Comparison of ENCODE assay signal across 8 mouse cellular contexts in the genomic region with DNA sequence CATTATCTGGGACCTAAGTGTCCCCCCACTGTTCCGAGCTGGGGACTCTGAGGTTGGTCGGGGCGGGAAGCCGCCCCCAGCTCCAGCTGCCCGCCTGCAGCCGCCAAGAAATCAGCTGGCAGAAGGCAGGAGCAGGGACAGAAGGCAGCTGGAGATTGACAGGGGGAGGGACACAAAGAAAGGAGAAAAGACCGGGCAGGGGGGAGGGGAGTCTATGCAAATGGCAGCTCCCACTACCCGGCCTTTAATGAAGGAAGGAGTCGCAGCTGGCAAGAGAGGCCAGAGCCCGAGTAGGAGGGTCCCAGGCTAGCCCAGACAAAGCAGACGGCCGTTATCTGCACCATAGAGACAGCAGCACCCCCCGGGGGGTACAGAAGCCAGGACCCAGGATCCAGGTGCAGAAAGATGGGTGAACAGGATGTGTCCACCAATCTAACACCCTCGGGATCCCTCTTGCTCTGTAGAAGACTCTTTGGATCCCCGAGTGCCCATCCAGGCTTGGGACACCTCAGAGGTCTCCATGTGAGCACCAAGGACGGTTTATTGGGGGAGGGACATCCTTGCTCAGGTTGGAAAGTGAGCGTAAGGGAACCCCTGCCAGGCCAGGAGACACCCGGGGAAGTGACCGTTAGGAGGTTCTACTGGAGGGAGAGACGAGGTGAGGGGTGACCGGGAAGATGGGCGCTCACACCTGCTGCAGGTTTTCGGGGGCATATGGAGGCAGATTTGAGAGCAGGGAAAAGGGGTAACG. TPM values are rescaled to one million over a fixed set of nuclear protein-coding genes. Genes with fewer than 3 reads are reported as not detected.
DNase-seq lines count a peak whose midpoint lies in the region; ATAC-seq lines count a peak whose summit lies in the region.

No protein-coding gene starts in this region.

- H3K36me3 ChIP-seq in heart, embryonic 12.5 days, result no peaks in the 10 kb centered on the region
- no peaks in the 10 kb centered on the region for H3K36me3 ChIP-seq in midbrain, embryonic 15.5 days (replicated peaks)

- no peak overlapping the region for H3K27ac ChIP-seq in heart, embryonic 12.5 days (ENCODE audit: poor library complexity, severe bottlenecking)
- peak overlapping the region; percentile 96 for H3K27ac ChIP-seq in midbrain, embryonic 15.5 days

- H3K4me3 ChIP-seq in heart, embryonic 12.5 days, result peak overlapping the region; percentile 84
- peak overlapping the region; percentile 76 for H3K4me3 ChIP-seq in midbrain, embryonic 15.5 days

- H3K4me2 ChIP-seq in heart, embryonic 12.5 days, result peak overlapping the region; percentile 100
- peak overlapping the region; percentile 95 for H3K4me2 ChIP-seq in midbrain, embryonic 15.5 days

- peaks cover 51% of the 10 kb centered on the region for H3K4me1 ChIP-seq in heart, embryonic 12.5 days (replicated peaks)
- peaks cover 47% of the 10 kb centered on the region for H3K4me1 ChIP-seq in midbrain, embryonic 15.5 days

- H3K27me3 ChIP-seq in heart, embryonic 12.5 days (replicated peaks), result peaks cover 51% of the 10 kb centered on the region
- H3K27me3 ChIP-seq in midbrain, embryonic 15.5 days (replicated peaks), result no peaks in the 10 kb centered on the region

- peak; percentile 71 for DNase-seq in kidney, postnatal 10 days
- no peak for DNase-seq in kidney, postnatal 14 days
- peak; percentile 80 for DNase-seq in brain, adult 2 months (ENCODE audit: low read depth, low spot score)
- DNase-seq in left cerebral cortex, postnatal 14 days (ENCODE audit: low spot score in 2 of 2), result peak; percentile 66 to 77
- peak; percentile 21 for DNase-seq in yolk sac, embryonic 10.5 days (ENCODE audit: low spot score)
- no peak for DNase-seq in spleen, adult 18-20 months

- 2% methylated on average over 24 of the region's 24 CpGs for WGBS in heart, embryonic 12.5 days
- WGBS in midbrain, embryonic 15.5 days, result under 1% methylated on average over 24 of the region's 24 CpGs

- peaks cover 5% of the 10 kb centered on the region for H3K9me3 ChIP-seq in heart, embryonic 12.5 days (replicated peaks)
- H3K9me3 ChIP-seq in midbrain, embryonic 15.5 days, result no peaks in the 10 kb centered on the region

- intact Hi-C loops in left cerebral cortex, postnatal 14 days (cut with DNase I), result loop anchor here (5.0 kb wide), 2 partner anchors 48 to 118 kb away; no protein-coding TSS in a partner anchor

- H3K9ac ChIP-seq in heart, embryonic 12.5 days, result peak overlapping the region; percentile 94
- peak overlapping the region; percentile 93 for H3K9ac ChIP-seq in midbrain, embryonic 15.5 days

- no peak for ATAC-seq in heart, embryonic 12.5 days (ENCODE audit: insufficient number of reproducible peaks, low FRiP score)
- peak; percentile 13 for ATAC-seq in midbrain, embryonic 15.5 days (replicated peaks)

RNA-seq across cellular contexts. Expression of a gene that starts 1.3 kb away (rescaled TPM):
- polyA plus RNA-seq in heart, embryonic 12.5 days (2016; fragmentation: Nextera tagmentation; extraction: Ambion mirVana), result 86.8 and 90.2 TPM in 2 replicates
- 100 to 1,000 TPM; 644 to 661 TPM for total RNA-seq in left cerebral cortex, postnatal 14 days (2021)
- polyA plus RNA-seq in midbrain, embryonic 15.5 days (2015; fragmentation: Nextera tagmentation; extraction: Ambion mirVana), result 339 and 349 TPM in 2 replicates

RNA-seq across cellular contexts. Expression of a gene that starts 37.2 kb away (rescaled TPM):
- polyA plus RNA-seq in heart, embryonic 12.5 days (2016; fragmentation: Nextera tagmentation; extraction: Ambion mirVana), result not detected in 2 replicates
- total RNA-seq in left cerebral cortex, postnatal 14 days (2021), result not detected
- not detected in 2 replicates for polyA plus RNA-seq in midbrain, embryonic 15.5 days (2015; fragmentation: Nextera tagmentation; extraction: Ambion mirVana)

Comparison
In these comparisons a context has a peak if more than half of its experiments do, and no peak if none do; other contexts are left out.
1. DNase-seq: peak in kidney, postnatal 10 days (single experiment), brain, adult 2 months (single experiment), left cerebral cortex, postnatal 14 days (2 of 2) and yolk sac, embryonic 10.5 days (single experiment); none in kidney, postnatal 14 days (single experiment) and spleen, adult 18-20 months (0 of 2).